Mouse (Mus musculus) limb, embryonic 15.5 days (tissue): Measurements from ENCODE around the gene H2afy. TPM values are rescaled to one million over a fixed set of nuclear protein-coding genes. Genes with fewer than 3 reads are reported as not detected.

Experiments used
- ATAC-seq: fragments of 200-750 bp; cut with Nextera tagmentation; 2 replicates; pipeline ENCODE4 v1.8.0; 2017; ENCODE audit warnings: low read depth, moderate TSS enrichment; ENCODE audit not compliant: insufficient number of reproducible peaks, low FRiP score, low TSS enrichment
- H3K27ac ChIP-seq: fragments of 300-500 bp; sonication (generic); 2 replicates; pipeline ENCODE4 v1.5.1; 2015; ENCODE audit warnings: moderate library complexity, mild to moderate bottlenecking, inconsistent platforms
- H3K27me3 ChIP-seq: fragments of 300-500 bp; sonication (generic); 2 replicates; pipeline ENCODE4 v1.6.1; 2015; ENCODE audit warnings: inconsistent platforms
- H3K36me3 ChIP-seq: fragments of 300-500 bp; sonication (generic); 2 replicates; pipeline ENCODE4 v1.6.1; 2015; ENCODE audit warnings: inconsistent platforms
- H3K4me1 ChIP-seq: fragments of 300-500 bp; sonication (generic); 2 replicates; pipeline ENCODE4 v1.6.1; 2015; ENCODE audit warnings: inconsistent platforms
- H3K4me2 ChIP-seq: fragments of 300-500 bp; sonication (generic); 2 replicates; pipeline ENCODE4 v1.6.1; 2015; ENCODE audit warnings: mild to moderate bottlenecking, inconsistent platforms
- H3K4me3 ChIP-seq: fragments of 300-500 bp; sonication (generic); 2 replicates; pipeline ENCODE4 v1.5.1; 2015; ENCODE audit warnings: mild to moderate bottlenecking, inconsistent platforms
- H3K9ac ChIP-seq: fragments of 300-500 bp; sonication (generic); 2 replicates; pipeline ENCODE4 v1.6.1; 2015; ENCODE audit warnings: inconsistent platforms
- H3K9me3 ChIP-seq: fragments of 300-500 bp; sonication (generic); 2 replicates; pipeline ENCODE4 v1.6.1; 2016; ENCODE audit warnings: inconsistent platforms
- WGBS: fragments of 180-500 bp; shearing (Covaris S2); methylation state at CpG from one replicate; pipeline ENCODE4 v1.1.7; 2015; 5-methylcytosine and 5-hydroxymethylcytosine counted together
- polyA plus RNA-seq: library from polyadenylated mRNA; unstranded; fragments of >200 nt; fragmentation: Nextera tagmentation; extraction: Ambion mirVana; gene quantifications from 2 replicates; pipeline ENCODE4 v1.2.1, GENCODE M21; 2015

Gene H2afy
- polyA plus RNA-seq, 1 experiment from 2014 or later, result 272 TPM

GRCm38 (mm10) chr13:56108849-56109519 is 27.2 kb downstream of the H2afy start:
- Histone ChIP-seq H3K36me3 (peaks cover 17% of the 10 kb centered on the region), H3K27me3 (no peaks in the 10 kb centered on the region), H3K9me3 (no peaks in the 10 kb centered on the region), H3K4me1 (peaks cover 74% of the 10 kb centered on the region), H3K9ac (no peak overlapping the region), H3K27ac (peak overlapping the region; percentile 55; the same call in 1 of the 2 replicates), H3K4me2 (no peak overlapping the region), H3K4me3 (no peak overlapping the region)
- no peak for ATAC-seq
- 57% methylated on average over 17 of the region's 17 CpGs for WGBS

GRCm38 (mm10) chr13:56104971-56105391 is 31.2 kb downstream of the H2afy start:
- no peak overlapping the region for H3K9ac ChIP-seq
- H3K27me3 ChIP-seq, result no peaks in the 10 kb centered on the region
- no peak for ATAC-seq
- H3K9me3 ChIP-seq, result no peaks in the 10 kb centered on the region
- 67% methylated on average over 6 of the region's 6 CpGs for WGBS
- peaks cover 35% of the 10 kb centered on the region for H3K36me3 ChIP-seq
- no peak overlapping the region for H3K4me3 ChIP-seq
- H3K4me1 ChIP-seq, result peaks cover 56% of the 10 kb centered on the region
- H3K4me2 ChIP-seq, result no peak overlapping the region
- H3K27ac ChIP-seq, result no peak overlapping the region

GRCm38 (mm10) chr13:56103796-56104746 is 32.1 kb downstream of the H2afy start:
- no peaks in the 10 kb centered on the region for H3K27me3 ChIP-seq
- 89% methylated on average over 26 of the region's 26 CpGs for WGBS
- no peak overlapping the region for H3K9ac ChIP-seq
- no peak overlapping the region for H3K4me3 ChIP-seq
- H3K9me3 ChIP-seq, result no peaks in the 10 kb centered on the region
- peaks cover 37% of the 10 kb centered on the region for H3K36me3 ChIP-seq
- no peak overlapping the region for H3K4me2 ChIP-seq
- no peak for ATAC-seq
- peak overlapping the region; percentile 9; the same call in 1 of the 2 replicates for H3K27ac ChIP-seq
- H3K4me1 ChIP-seq, result peaks cover 47% of the 10 kb centered on the region

- 36% methylated on average over 9 of the region's 9 CpGs for WGBS
- no peak overlapping the region for H3K9ac ChIP-seq
- H3K27ac ChIP-seq, result peak overlapping the region; percentile 64
Observed at GRCm38 (mm10) chr13:56102160-56102559, 34.0 kb downstream of the H2afy start.

GRCm38 (mm10) chr13:56095601-56096195 is 40.5 kb downstream of the H2afy start:
- WGBS, result 82% methylated on average over 18 of the region's 18 CpGs

More at GRCm38 (mm10) chr13:56102160-56102559, 34.0 kb downstream of the H2afy start:
- Histone ChIP-seq H3K9me3 (no peaks in the 10 kb centered on the region), H3K36me3 (peaks cover 43% of the 10 kb centered on the region), H3K27me3 (no peaks in the 10 kb centered on the region), H3K4me2 (no peak overlapping the region), H3K4me1 (peaks cover 36% of the 10 kb centered on the region), H3K4me3 (no peak overlapping the region)
- ATAC-seq, result peak; percentile 68

GRCm38 (mm10) chr13:56094544-56094943 is 41.6 kb downstream of the H2afy start:
- Histone ChIP-seq H3K27ac (no peak overlapping the region), H3K36me3 (peaks cover 51% of the 10 kb centered on the region), H3K4me3 (no peak overlapping the region), H3K4me1 (peaks cover 24% of the 10 kb centered on the region), H3K4me2 (no peak overlapping the region), H3K9ac (no peak overlapping the region), H3K9me3 (no peaks in the 10 kb centered on the region), H3K27me3 (no peaks in the 10 kb centered on the region)
- no peak for ATAC-seq
- 68% methylated on average over 8 of the region's 8 CpGs for WGBS

More at GRCm38 (mm10) chr13:56095601-56096195, 40.5 kb downstream of the H2afy start:
- H3K9ac ChIP-seq, result no peak overlapping the region
- no peaks in the 10 kb centered on the region for H3K27me3 ChIP-seq
- H3K27ac ChIP-seq, result no peak overlapping the region
- ATAC-seq, result no peak
- H3K36me3 ChIP-seq, result peaks cover 48% of the 10 kb centered on the region
- H3K4me1 ChIP-seq, result peaks cover 24% of the 10 kb centered on the region
- H3K9me3 ChIP-seq, result no peaks in the 10 kb centered on the region
- H3K4me3 ChIP-seq, result no peak overlapping the region
- no peak overlapping the region for H3K4me2 ChIP-seq

- WGBS, result 72% methylated on average over 3 of the region's 3 CpGs
- H3K4me3 ChIP-seq, result no peak overlapping the region
- H3K27me3 ChIP-seq, result no peaks in the 10 kb centered on the region
- H3K4me2 ChIP-seq, result no peak overlapping the region
- no peak for ATAC-seq
- no peak overlapping the region for H3K27ac ChIP-seq
- H3K9ac ChIP-seq, result no peak overlapping the region
- peaks cover 58% of the 10 kb centered on the region for H3K36me3 ChIP-seq
- H3K4me1 ChIP-seq, result peaks cover 24% of the 10 kb centered on the region
- no peaks in the 10 kb centered on the region for H3K9me3 ChIP-seq
Observed at GRCm38 (mm10) chr13:56093680-56094079, 42.5 kb downstream of the H2afy start.

GRCm38 (mm10) chr13:56092606-56093005 is 43.6 kb downstream of the H2afy start:
- 60% methylated on average over 5 of the region's 5 CpGs for WGBS
- H3K36me3 ChIP-seq, result peaks cover 66% of the 10 kb centered on the region
- ATAC-seq, result no peak

GRCm38 (mm10) chr13:56090597-56090996 is 45.6 kb downstream of the H2afy start:
- H3K4me1 ChIP-seq, result peaks cover 30% of the 10 kb centered on the region
- H3K9ac ChIP-seq, result no peak overlapping the region
- WGBS, result 79% methylated on average over 2 of the region's 2 CpGs
- H3K27ac ChIP-seq, result no peak overlapping the region
- H3K27me3 ChIP-seq, result no peaks in the 10 kb centered on the region
- no peak overlapping the region for H3K4me3 ChIP-seq
- no peak overlapping the region for H3K4me2 ChIP-seq
- no peak for ATAC-seq
- H3K9me3 ChIP-seq, result no peaks in the 10 kb centered on the region
- peaks cover 66% of the 10 kb centered on the region for H3K36me3 ChIP-seq

More at GRCm38 (mm10) chr13:56092606-56093005, 43.6 kb downstream of the H2afy start:
- Histone ChIP-seq H3K4me3 (no peak overlapping the region), H3K27ac (no peak overlapping the region), H3K9ac (no peak overlapping the region), H3K4me1 (peaks cover 28% of the 10 kb centered on the region), H3K4me2 (no peak overlapping the region), H3K9me3 (no peaks in the 10 kb centered on the region), H3K27me3 (no peaks in the 10 kb centered on the region)

- H3K27ac ChIP-seq, result no peak overlapping the region
- WGBS, result 78% methylated on average over 13 of the region's 13 CpGs
- ATAC-seq, result no peak
- H3K9me3 ChIP-seq, result no peaks in the 10 kb centered on the region
- H3K4me2 ChIP-seq, result no peak overlapping the region
- H3K9ac ChIP-seq, result no peak overlapping the region
- H3K36me3 ChIP-seq, result peaks cover 71% of the 10 kb centered on the region
- peaks cover 17% of the 10 kb centered on the region for H3K4me1 ChIP-seq
- H3K27me3 ChIP-seq, result no peaks in the 10 kb centered on the region
- H3K4me3 ChIP-seq, result no peak overlapping the region
Observed at GRCm38 (mm10) chr13:56088602-56089001, 47.6 kb downstream of the H2afy start.

GRCm38 (mm10) chr13:56087936-56088335 is 48.2 kb downstream of the H2afy start:
- no peak overlapping the region for H3K4me2 ChIP-seq
- H3K27ac ChIP-seq, result no peak overlapping the region
- H3K9me3 ChIP-seq, result no peaks in the 10 kb centered on the region
- H3K36me3 ChIP-seq, result peaks cover 77% of the 10 kb centered on the region
- ATAC-seq, result no peak
- peaks cover 13% of the 10 kb centered on the region for H3K4me1 ChIP-seq
- 64% methylated on average over 19 of the region's 19 CpGs for WGBS
- no peaks in the 10 kb centered on the region for H3K27me3 ChIP-seq
- H3K9ac ChIP-seq, result no peak overlapping the region
- no peak overlapping the region for H3K4me3 ChIP-seq
